Mouse (Mus musculus): ENCODE data around the gene Ifitm2.

Ifitm2 gene

GRCm38 (mm10) chr7:140943356-140943755, 12.4 kb downstream of the Ifitm2 start:
- no peak for DNase-seq (ENCODE audit: low spot score)

- DNase-seq (ENCODE audit: low spot score) = no peak
These were observed 13.0 kb downstream of the Ifitm2 start for GRCm38 (mm10) chr7:140942811-140943210.

GRCm38 (mm10) chr7:140942341-140942740, 13.4 kb downstream of the Ifitm2 start:
- no peak for DNase-seq (ENCODE audit: low spot score)

- DNase-seq (ENCODE audit: low spot score) = peak; percentile 88
These were observed 14.3 kb downstream of the Ifitm2 start, which contains the start of gene Pgghg for GRCm38 (mm10) chr7:140941222-140942051. Gene Pgghg (plus strand): TSS chr7:140941391.

GRCm38 (mm10) chr7:140939669-140940171, 16.1 kb downstream of the Ifitm2 start:
- DNase-seq (ENCODE audit: low spot score) = peak; percentile 63

GRCm38 (mm10) chr7:140938896-140939295, 16.9 kb downstream of the Ifitm2 start:
- DNase-seq (ENCODE audit: low spot score) = no peak

- no peak for DNase-seq (ENCODE audit: low spot score)
These were observed 17.4 kb downstream of the Ifitm2 start for GRCm38 (mm10) chr7:140938436-140938835.

GRCm38 (mm10) chr7:140927181-140927580, 28.6 kb downstream of the Ifitm2 start:
- no peak for DNase-seq (ENCODE audit: low spot score)

- DNase-seq (ENCODE audit: low spot score) = no peak
These were observed 32.6 kb downstream of the Ifitm2 start for GRCm38 (mm10) chr7:140923070-140923775.

- peak; percentile 66 for DNase-seq (ENCODE audit: low spot score)
These were observed 33.3 kb downstream of the Ifitm2 start for GRCm38 (mm10) chr7:140922398-140923069.

GRCm38 (mm10) chr7:140921225-140921975, 34.4 kb downstream of the Ifitm2 start:
- no peak for DNase-seq (ENCODE audit: low spot score)

- DNase-seq (ENCODE audit: low spot score) = no peak
These were observed 35.3 kb downstream of the Ifitm2 start, which contains the start of gene Nlrp6 for GRCm38 (mm10) chr7:140920418-140921029. Gene Nlrp6 (plus strand): TSS chr7:140920902.

- DNase-seq (ENCODE audit: low spot score) = no peak
These were observed 35.9 kb downstream of the Ifitm2 start for GRCm38 (mm10) chr7:140919911-140920310.

- no peak for DNase-seq (ENCODE audit: low spot score)
These were observed 41.6 kb downstream of the Ifitm2 start for GRCm38 (mm10) chr7:140914031-140914690.

- no peak for DNase-seq (ENCODE audit: low spot score)
These were observed 42.8 kb downstream of the Ifitm2 start for GRCm38 (mm10) chr7:140912846-140913482.

GRCm38 (mm10) chr7:140912293-140912692, 43.5 kb downstream of the Ifitm2 start:
- DNase-seq (ENCODE audit: low spot score) = no peak

GRCm38 (mm10) chr7:140908634-140909107, 47.1 kb downstream of the Ifitm2 start:
- DNase-seq (ENCODE audit: low spot score) = peak; percentile 90

GRCm38 (mm10) chr7:140908181-140908580, 47.6 kb downstream of the Ifitm2 start:
- DNase-seq (ENCODE audit: low spot score) = peak; percentile 45

- no peak for DNase-seq (ENCODE audit: low spot score)
These were observed 48.1 kb downstream of the Ifitm2 start for GRCm38 (mm10) chr7:140907697-140908096.

- no peak for DNase-seq (ENCODE audit: low spot score)
These were observed 48.7 kb downstream of the Ifitm2 start for GRCm38 (mm10) chr7:140907131-140907530.

All from testis, postnatal 10 days (tissue).